Mouse (Mus musculus) v-Abl transformed pro-B cells (cell line): ENCODE measurements around the gene Casq2.
"Not testable (repeated sequence)": the region's sequence is repeated elsewhere in the genome, so short reads cannot be mapped to it uniquely, and the experiment has no call there.

ENCODE experiments used
- in situ Hi-C, 2 experiments: fragments of 400-800 bp; cut with MboI; formaldehyde crosslinking; loops; one replicate each; pipeline ENCODE4 v1.15.1; 2025; ENCODE audit not compliant: unreplicated experiment in 2 of 2

The Casq2 gene

DNA sequence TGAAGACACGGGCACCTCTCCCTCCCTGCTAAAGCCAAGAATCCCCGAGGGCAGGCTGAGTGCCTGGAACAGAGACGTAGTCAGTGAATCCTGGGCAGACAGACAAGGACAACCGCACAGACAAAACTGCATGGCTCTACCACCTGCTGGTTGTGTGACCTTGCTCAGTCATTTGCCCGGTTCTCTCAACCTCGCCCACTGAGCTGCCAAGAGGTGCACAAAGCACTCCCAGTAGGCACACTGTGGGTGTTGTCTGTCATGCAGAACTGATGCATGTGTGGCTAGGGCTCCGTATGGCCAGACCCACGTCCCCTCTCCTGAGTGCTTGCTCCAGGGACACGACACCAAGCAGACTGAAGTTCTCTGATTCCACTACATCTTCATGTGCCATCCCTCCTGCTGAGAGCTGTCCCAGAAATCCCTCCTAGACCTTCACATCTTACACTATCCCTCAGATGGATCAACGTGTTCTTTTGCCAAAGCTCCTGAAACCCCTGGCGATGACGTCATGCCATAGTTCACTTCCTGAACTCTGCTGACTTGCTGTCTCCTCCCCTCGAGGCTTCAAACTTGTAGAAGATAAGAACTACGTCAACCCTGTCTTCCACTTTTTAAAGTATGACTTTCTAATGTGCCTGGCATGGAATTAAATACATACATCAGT is 72.7 kb downstream of the Casq2 start:
- in situ Hi-C loops = no loop called here

DNA sequence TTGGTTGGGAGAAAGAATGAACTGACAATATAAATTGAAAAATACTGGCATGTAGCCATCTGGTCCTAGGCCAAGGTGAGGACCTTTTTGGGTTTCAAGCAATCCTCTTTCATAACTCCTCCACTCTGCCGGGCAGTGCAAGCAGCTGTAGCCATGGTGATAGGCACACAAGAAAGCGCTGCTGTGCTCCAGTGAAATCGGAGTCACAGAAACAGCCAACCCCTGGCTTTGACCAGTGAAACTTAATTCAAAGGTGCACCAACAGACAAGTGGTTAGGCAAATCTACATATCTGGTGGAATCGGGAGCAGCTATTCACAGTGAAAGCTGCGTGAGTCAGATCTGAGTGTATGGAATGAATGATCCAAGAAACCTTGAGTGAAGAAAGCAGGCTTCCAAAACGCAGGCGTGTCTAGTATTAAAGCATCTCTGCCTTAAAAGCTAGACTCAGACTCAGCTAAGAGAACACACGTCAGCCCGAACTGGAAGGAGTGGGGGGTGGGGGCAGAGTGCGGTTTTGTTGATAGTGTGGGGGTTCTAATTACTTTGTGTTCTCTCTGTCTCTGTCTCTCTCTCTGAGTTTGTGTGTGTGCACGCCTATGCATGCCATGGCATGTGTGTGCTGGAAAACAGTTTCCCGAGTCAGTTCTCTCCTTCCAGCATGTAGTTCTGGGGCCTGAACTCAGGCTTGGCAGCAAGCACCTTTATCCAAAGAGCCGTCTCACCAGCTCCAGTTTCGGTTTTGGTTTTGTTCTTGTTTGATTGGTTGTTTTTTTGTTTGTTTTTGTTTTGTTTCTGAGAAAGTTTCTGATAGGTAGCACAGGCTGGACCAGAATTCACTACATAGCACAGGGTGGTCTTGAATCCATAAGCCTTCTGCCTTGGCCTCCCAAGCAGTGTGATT is 73.5 kb downstream of the Casq2 start:
- in situ Hi-C loops = no loop called here

DNA sequence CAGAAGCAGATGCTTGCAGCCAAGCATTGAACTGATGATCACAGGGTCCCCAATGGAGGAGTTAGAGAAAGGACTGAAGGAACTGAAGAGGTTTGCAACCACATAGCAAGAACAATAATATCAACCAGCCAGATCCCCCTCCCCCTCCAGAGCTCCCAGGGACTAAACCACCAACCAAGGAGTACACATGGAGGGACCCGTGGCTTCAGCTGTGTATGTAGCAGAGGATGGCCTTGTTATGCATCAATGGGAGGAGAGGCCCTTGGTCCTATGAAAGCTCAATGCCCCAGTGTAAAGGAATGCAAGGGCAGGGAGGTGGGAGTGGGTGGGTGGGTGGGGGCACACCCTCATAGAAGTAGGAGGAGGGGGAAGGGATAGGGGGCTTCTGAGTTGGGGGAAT is 77.6 kb downstream of the Casq2 start:
- in situ Hi-C loops = not testable (repeated sequence)

DNA sequence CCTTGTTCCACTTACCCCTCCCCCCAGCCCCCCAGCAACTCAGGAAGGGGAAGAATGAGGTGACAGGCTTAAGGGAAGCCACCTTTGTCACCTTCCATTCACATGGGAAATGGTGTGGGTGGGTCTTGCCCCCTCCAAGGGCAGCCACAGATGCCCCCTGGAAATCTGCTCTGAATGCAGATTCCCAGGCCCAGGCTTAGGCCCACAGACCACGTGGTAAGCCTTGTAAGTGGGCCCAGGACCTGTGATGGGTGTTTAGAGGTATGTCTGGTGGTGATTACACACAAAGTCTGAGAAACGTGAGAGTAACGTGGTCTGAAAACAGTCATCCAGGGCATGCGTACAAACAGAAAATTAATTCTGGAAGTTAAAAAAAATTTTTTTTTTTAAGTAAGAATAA is 78.7 kb downstream of the Casq2 start:
- in situ Hi-C loops = no loop called here

DNA sequence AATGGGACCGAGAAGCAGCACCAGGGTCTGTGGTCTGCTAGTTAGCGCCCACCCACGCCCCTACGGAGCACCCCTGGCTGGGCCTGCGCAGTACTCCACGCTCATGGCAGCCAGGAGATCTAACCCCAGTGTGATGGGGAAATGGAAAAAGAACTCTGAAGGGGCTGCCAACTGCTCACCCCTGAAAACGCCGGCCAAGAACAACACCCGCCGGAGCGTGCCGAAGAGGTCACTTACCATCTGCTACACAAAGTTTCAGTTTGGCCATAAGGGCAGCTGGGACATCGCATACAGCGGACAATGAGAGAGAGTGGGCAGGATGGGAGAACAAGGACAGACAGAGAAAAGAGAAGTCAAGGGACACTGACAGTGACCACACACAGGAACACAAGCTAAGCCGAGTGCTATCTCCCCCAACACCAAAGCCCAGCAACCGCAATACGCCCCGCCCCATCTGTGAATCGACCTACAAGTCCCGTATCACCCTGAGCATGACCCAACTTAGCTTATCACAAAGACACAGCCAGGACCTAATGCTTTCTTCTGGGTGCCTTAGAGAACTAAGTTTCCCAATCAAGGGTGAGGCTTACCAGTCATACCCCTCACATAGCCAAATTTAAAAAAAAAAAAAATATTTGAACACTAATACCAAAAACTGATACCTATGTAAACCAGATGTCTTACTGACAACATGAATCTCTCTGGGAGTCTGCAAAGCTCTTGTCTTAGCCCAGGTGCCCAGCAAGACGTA is 79.5 kb downstream of the Casq2 start:
- in situ Hi-C loops = no loop called here

DNA sequence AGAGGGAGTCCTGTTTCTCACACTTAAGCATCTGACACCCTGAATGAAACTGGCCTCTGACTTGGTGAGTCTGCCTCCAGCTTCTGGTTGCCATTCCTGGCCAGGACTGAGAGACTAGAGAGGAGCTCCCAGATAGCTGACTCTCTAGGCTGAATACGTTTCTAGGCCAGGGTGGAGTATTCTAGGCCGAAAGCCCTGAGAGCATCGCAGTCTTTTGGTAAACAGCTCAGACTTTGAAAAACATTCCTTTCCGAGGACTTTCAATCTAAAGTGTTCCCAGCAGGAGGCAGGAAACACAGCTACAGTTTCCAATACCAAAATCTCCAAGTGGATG is 80.0 kb downstream of the Casq2 start:
- in situ Hi-C loops = no loop called here

DNA sequence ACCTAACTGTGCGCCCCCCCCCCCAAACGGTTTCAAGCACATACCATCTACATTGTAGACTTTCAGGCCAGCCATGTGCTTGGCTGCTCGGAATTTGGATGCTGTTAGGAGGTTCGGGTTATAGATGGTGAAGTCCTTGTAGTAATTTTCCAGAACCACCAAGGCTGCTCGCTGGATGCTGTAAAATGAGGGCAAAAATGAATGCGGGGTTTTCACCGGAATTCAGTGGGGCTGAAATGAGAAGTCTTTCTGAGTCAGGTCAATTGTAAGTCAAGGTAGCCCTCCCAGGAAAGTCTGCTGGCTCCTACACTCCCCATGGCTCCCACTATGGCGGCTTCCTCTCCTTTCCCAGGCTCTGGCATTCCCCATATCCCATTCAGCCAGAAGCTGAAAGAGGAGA is 80.6 kb downstream of the Casq2 start:
- in situ Hi-C loops = no loop called here

DNA sequence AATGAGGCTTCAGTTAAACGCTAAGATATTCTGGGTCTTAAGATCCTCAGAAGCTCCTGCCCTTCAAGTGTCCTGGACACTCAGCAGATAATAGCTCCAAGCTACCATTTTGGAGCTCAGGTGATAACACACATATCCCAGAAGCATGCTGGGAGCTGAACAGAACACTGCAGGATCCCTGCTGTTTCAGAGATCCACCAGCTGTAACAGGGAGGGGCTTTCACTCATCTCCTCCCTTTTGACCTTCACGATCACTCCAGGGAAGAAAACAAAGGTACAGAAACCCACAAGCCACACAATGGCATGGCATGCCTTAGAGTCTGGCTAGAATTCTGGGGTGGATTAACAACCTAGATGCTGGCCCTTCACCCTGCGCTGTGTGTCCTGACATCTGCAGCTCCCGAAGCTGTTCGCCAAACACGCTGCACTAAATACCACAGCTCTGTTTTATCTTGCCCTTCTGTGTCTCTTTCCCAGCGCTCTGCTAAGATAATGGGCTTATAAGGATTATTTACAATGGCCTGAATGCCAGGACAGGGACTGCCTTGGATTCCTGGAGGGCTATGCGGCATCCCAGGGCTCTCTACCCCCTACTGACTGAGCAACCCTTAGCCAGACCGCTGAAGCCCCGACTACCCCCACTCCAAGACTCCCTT is 81.5 kb downstream of the Casq2 start:
- in situ Hi-C loops = no loop called here

DNA sequence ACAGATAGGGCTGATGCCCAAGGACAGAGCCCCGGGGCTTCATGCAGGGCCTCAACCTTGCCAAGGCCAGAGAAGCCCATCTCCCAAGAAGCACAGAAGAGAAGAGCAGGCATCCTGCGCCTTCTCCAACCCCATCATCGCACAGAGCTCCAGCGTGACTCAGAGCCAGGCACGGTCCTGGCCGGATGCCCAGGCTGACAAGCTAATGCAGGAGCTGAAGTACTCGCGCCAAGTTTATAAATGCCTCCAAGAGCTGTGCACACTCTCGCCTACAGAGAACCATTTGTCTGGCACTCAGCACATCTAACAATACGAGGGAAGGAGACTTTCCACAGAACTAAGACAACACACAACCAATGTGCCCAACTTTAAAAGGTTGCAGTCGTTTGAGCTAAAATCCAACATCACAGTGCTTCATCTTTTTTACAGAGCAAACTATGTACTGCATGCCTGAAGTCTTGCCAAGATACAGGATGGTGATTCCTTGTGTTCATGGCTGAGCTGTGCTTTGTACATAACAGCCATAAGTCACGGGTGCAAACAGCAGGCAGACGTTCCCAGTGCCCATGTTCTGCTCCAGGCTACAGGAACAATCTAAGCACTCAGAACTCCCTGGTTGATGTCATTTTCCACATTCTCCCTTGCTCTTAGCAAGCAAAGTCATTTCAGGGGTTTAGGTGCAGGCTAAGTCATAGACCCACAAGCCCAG is 83.1 kb downstream of the Casq2 start:
- in situ Hi-C loops = no loop called here

DNA sequence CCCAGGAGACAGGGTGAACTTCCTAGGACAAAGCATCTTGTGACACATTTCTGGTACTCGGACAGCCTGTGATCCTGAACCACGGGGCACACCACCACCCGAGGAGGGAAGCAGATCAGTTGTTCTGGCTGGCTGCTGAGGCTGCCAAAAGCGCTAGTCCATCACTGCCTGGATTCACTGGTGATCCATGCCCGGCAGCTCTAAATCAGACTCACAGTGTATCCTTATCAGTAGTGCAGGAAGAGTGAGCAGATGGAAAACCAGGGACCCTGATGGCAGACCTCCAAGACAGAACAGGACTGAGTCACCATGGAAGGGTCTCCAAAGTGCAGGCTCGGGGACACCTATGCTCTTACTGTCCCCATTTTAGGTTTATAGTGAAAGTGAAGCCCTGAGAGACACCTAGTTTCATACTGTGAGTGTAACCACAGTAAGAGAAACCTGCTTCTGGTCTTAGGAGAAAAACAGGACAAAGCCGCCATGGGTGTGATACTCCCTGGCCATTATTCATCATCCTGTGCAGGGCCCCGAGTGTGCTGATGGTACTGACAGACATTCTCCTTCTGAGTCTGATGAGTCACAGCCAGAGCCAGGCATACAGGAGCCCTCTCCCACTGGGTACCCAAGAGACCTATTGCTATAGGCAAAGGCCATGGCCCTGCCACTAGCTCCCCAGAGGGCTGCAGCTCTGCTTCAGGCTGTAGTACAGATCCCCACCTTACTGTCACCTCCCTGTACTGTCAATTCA is 88.1 kb downstream of the Casq2 start:
- in situ Hi-C loops = no loop called here

DNA sequence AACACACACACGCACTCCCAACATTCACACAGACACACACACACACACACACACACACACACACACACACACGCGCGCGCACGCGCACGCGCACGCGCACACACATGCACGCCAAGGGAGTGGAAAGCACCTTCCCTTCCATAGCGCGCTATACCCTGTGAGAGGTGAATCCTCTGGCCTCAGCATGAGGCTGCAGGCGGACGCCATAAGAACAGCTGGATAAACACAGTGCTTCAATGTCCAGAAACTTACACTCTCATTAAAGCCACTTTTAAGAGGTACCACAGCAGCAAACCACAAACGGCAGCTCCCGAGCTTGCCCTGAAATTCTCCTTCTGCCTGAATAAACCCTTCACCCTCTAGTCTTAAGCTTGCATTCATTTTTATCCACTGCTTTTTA is 89.5 kb downstream of the Casq2 start:
- in situ Hi-C loops = no loop called here

DNA sequence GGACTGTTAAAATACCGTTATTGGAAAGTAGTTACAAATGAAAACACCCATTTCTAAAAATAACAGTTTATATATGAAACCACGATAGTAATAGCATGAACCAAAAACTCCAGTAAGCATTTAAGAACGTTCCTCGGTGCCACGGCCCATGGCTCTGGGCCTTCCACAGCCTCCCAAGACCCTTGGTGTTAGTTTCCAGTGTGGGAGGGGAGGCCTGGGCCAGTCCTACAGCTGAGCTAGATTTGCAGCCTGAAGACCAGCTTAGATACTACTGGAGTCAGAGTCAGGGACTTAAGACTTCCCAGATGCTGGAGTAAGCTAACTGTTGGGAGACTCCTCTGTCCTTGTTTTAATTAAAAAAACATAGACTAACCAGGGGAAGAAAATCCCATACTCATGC is 89.9 kb downstream of the Casq2 start:
- in situ Hi-C loops = no loop called here

DNA sequence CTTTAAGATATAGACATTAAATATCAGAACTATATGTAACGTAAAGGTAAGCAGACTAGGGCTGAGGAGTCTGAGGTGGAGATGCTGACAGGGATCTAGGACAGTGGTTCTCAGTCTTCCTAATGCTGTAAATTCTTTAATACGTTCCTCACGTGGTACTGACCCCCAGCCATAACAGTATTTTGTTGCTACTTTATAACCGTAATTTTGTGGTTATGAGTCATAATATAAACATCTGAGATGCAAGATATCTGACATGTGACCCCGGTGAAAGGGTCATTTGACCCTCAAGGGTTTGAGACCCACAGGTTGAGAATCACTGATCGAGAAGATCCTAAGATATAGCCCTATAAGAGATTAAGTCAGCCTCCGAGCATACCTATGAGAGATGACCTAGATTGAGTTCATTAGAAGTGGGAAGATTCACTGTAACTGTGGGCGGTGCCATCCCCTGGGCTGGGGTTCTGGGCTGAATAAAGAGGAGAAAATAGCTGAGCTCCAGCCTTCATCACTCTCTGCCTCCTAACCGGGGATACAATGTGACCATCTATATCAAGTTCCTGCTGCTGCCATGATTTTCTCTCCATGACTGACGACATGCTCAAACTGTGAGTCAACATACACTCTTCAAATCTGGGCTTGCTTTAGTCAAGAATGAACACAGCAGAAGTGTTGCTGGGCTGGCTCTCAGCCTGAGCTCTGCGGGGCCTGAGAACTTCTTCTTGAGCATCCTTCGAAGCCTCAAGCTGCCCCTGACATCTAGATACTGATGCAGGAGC is 91.8 kb downstream of the Casq2 start:
- in situ Hi-C loops = no loop called here

DNA sequence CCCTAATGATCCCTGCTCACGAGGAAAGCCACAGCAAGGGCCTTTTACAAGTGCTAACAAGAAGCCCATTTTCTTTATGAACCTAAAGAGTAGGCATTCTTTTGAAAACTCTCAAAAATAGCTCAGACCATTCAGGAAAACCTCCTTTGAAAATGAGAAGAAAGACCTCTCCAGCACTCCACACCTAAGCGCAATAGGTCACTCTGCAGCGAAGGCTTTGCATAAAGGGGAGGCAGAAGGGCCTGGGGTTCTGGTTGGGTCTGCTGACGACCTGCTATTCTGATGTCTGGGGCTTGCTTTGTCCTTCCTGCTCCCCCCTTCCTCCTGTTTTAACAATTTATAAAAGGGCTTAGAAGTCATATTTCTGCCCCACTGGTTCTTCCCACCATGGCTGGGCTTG is 93.7 kb downstream of the Casq2 start:
- in situ Hi-C loops = no loop called here

DNA sequence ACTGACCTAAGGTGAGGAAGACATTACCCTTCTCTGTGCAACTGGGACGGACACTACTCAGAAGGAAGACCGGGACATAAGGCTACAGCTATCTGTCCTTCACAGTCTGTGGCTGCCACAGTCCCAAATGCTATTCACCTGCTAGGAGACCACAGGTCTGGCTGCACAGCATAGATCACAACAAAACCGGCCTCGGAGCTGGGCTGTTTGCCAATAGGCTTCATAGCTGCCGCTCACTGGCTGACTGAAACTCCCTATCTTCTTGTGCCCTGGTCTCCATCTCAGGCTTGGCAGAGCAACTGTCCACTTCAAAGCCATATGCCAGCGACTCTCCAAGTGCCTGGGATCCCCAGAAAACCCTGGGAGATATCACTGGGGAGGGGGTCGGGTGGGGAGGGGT is 94.5 kb downstream of the Casq2 start:
- in situ Hi-C loops = no loop called here

DNA sequence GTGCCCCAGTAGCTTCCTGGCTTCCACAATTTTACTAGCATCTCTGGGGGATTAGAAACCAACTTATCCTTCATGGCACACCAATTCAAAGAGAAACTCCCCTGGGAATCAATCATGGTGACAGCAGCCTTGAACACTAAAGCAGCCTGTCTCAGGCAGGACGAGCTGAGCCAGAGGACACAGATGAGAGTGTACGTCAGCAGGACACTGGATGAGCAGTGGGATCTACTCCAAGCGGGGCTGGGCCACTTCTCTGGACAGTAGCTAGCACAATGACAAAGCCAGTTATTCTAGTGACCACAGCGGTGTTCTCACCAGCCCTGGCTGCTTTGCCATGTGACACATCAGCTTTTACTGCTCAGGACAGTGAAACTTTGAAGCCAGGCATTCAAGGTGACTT is 95.0 kb downstream of the Casq2 start:
- in situ Hi-C loops = no loop called here

DNA sequence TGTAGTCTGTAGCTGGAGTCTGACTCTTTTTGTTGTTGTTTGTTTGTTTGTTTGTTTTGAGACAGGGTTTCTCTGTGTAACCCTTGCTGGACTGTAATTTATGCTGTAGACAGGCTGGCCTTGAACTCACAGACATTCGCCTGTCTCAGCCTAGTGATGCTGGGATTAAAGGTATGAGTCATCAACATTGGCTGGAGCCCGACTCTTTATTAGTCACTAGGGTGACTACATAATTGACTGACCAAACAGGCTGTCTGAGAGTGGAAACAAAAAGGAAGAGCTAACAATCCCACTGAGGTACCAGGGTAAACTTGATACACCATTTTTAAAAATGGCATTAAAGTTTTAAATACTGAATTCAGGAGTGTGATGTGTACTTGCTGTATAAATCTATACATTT is 96.4 kb downstream of the Casq2 start:
- in situ Hi-C loops = no loop called here

DNA sequence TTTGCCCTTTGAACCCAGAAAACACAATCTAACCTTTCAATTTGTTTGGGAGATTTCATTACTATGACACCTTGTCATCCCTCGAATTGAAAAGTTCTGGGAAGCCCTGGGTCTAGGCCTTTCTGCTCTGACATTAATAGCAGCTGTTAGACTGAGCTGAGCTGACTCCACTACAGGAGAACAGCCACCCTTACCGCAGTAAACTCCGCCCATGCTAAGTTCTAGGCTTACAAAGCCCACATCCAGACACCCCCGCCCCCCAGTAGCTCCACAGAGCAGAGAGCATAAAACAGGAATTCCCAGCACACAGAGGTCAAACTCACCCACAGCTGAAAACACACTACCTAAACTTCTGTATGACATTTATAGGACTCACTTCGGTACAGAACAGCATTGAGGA is 98.5 kb downstream of the Casq2 start:
- in situ Hi-C loops = no loop called here

DNA sequence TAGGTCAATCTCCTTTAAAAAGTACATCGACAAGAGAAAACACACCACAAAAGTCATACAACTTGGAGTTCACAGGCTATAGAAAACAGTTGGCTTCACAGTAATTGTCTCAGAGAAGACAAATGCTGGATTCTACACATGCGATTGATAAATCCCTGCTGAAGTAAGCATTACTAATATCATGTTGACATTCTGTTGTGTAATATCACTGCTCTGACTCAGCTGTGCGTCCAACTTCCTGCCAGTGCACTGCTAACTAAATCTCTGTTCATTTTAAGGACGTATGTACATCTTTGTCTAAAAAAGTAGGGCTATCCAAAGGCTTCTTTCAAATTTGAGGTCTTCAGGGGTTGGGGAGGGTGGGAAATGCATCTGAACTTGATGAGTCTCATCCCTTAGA is 101.2 kb downstream of the Casq2 start:
- in situ Hi-C loops = no loop called here
